Mouse (Mus musculus): ENCODE data around the gene Hoxa6.
A peak's percentile ranks its signal among the peaks of the same experiment; 100 is the strongest.

Gene Hoxa6

GRCm38 (mm10) chr6:52213119-52213986 lies 4.8 kb upstream of the Hoxa6 start, which contains the start of the genes Hoxa3 and Gm28308:
Gene Hoxa3 (minus strand): TSS chr6:52213336.
Gene Gm28308 (minus strand): TSS chr6:52213339.
- DNase-seq = no peak

DNA sequence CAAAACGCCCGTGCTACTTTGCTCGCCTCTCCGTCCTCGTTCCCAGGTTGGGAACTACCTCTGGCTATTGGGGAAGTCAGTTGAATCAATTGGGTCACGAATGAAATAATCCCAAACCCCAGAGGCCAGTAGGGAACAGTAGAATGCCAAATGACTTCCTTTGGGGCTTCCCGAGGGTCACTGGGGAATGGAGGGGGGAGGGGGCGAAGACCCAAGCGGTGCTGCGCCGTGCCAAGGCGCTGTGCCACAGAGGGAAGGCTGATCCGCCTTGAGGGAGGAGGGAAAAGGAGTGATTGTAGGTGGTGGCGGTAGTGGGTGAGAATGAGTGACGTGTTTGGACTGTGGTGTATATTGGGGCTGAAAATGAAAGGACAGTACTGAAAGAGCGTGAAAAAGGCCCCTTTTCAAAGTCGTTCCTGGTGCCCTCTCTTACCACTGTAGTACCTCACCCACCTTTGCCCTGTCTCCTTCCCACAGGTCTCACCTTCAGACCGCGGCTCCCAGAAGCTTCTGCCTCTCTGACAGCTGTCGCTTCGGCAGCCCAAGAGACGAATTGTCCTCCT lies 4.1 kb upstream of the Hoxa6 start:
- no peak for DNase-seq

DNA sequence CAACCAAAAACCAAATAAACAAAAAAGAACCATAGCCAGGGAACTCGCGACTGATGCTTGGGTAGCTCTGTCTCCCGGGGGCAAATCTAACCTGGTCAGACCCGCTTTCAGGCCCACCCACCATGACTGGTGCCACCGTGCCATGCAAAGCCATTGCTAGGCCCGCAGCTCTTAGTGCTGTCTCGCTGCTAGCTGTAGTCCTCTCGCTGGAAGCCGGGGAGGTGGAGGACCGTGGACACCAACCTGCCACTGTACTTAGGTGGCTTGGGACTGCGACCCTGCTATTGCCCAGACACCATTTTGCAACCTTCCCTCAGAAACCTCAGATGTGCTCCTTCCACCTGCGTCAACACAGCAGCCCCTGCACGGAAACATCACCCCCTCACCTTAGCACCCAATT lies 3.4 kb upstream of the Hoxa6 start:
- no peak for DNase-seq

DNA sequence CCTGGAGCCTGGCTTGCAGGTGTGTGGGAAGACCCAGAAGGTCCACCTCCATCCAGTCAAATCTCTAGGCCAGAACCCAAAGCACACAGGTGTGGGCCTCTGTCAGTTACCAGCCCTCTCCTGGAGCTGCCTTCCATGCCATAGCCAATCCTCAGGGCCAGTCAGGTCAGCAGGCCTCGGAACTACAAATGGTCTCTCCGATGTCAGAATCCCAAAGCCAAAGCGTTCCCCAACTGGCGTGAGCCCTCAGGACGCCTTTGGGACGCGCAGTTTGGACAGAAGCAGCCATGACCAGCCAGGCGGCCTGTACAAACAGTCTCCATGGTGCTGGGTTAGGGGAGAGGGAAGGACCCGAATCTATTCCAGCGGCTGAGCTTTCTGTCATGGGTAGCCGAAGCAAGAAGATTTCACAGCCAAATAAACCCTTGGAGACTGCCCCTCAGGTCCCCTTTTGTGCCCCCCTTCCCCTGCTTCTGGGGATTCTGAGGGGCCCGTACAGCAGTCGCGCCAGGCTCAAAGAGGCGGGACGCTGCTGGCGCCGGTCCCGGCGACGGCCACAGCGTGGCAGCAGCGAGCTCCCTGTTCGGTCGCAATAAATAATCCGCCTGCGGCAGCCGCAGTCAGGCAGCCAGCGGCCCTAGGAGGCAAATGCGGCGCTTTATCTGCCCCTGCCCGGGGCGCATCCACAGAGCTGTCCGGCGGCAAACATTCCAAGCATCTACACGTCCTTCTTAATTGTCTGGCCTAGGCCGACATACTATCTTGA lies 2.8 kb upstream of the Hoxa6 start:
- peak; percentile 30 for DNase-seq

- no peak for DNase-seq
These were observed 1.1 kb upstream of the Hoxa6 start for GRCm38 (mm10) chr6:52209685-52210046.

GRCm38 (mm10) chr6:52208868-52209684 lies 554 bp upstream of the Hoxa6 start:
- no peak for DNase-seq

GRCm38 (mm10) chr6:52207684-52207976 lies 892 bp downstream of the Hoxa6 start:
- no peak for DNase-seq

- DNase-seq = no peak
These were observed 1.4 kb downstream of the Hoxa6 start for GRCm38 (mm10) chr6:52206882-52207683.

GRCm38 (mm10) chr6:52205638-52206621 lies 2.6 kb downstream of the Hoxa6 start:
- DNase-seq = no peak

GRCm38 (mm10) chr6:52205221-52205620 lies 3.3 kb downstream of the Hoxa6 start:
- no peak for DNase-seq

GRCm38 (mm10) chr6:52204050-52204752 lies 4.3 kb downstream of the Hoxa6 start, which contains the start of gene Hoxa5:
Gene Hoxa5 (minus strand): TSS chr6:52204587.
- no peak for DNase-seq

DNA sequence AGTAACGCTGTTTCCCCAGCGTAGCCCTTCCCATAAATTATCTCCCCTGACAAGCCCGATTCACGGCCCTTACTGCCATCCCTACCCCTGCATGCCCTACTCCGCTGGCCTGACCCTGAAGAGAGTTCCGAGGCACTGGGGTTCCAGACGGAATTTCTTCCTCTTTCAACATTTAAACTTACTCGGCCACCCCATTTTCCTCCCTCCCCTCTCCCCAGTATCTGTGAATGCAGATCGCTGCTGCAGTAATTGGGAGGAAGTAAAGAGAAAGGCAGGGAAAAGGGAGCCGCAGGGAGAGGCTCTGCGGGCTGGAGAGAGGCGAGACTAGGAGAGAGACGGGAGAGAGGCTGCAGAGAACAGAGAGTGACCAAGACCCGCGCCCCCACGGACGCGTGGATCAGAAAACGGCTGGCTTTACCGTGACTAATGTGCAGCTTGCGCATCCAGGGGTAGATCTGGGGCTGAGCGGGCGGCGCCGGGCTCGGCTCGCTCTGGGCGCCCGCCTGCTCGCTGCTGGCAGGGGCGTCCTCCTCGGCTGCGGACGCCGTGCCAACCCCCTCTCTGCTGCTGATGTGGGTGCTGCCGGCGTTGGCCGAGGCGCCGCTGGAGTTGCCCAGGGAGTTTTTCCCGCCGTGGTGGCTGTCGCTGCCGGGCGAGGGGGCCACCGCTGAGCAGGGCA lies 5.0 kb downstream of the Hoxa6 start:
- no peak for DNase-seq

GRCm38 (mm10) chr6:52203121-52203370 lies 5.5 kb downstream of the Hoxa6 start:
- DNase-seq = no peak

GRCm38 (mm10) chr6:52202362-52203120 lies 6.0 kb downstream of the Hoxa6 start:
- DNase-seq = no peak

- DNase-seq = no peak
These were observed 7.3 kb downstream of the Hoxa6 start for GRCm38 (mm10) chr6:52201269-52201668.

DNA sequence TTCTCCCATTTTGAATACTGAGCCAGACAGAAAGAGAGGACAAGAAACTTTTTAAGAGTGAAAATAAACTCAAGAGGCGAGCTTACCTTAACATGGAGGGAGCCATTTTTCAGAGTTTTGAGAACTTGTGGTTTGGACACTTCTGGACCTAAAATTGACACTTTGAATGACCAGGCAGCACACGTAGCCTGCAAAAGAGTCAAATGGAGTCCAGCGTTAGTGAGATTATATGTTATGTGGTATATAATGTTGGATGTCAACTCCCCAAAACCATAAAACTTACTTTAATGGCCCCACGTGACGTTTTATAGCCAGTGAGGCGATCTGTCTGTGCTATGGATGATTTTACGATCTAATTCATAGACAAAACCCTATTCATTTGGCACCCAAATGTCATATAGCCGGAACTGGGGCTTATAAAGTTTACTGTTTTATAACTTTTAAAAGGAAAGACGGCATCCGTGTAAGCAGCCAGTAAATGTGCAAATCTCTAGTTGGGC lies 7.7 kb downstream of the Hoxa6 start:
- no peak for DNase-seq

GRCm38 (mm10) chr6:52200073-52200750 lies 8.3 kb downstream of the Hoxa6 start:
- no peak for DNase-seq

- no peak for DNase-seq
These were observed 11.3 kb downstream of the Hoxa6 start for GRCm38 (mm10) chr6:52197271-52197670.

All from cerebellum, adult 11 months (tissue).